Comparison of ENCODE assay signal across 8 mouse cellular contexts in genomic region chr8:123806374-123806935, GRCm38 (mm10). TPM values are rescaled to one million over a fixed set of nuclear protein-coding genes. Genes with fewer than 3 reads are reported as not detected.
DNase-seq lines count a peak whose midpoint lies in the region; ATAC-seq and TF ChIP-seq lines count a peak whose summit lies in the region.

No protein-coding gene starts in this region.

- peak overlapping the region; percentile 94 for H3K9ac ChIP-seq in hindbrain, embryonic 15.5 days
- peak overlapping the region; percentile 97 for H3K9ac ChIP-seq in midbrain, embryonic 15.5 days

- H3K27me3 ChIP-seq in embryonic facial prominence, embryonic 10.5 days (replicated peaks; ENCODE audit: low read depth, poor library complexity, severe bottlenecking): no peaks in the 10 kb centered on the region
- no peaks in the 10 kb centered on the region for H3K27me3 ChIP-seq in hindbrain, embryonic 15.5 days
- no peaks in the 10 kb centered on the region for H3K27me3 ChIP-seq in midbrain, embryonic 15.5 days (replicated peaks)

- peaks cover 13% of the 10 kb centered on the region for H3K36me3 ChIP-seq in embryonic facial prominence, embryonic 10.5 days (replicated peaks)
- H3K36me3 ChIP-seq in hindbrain, embryonic 15.5 days: no peaks in the 10 kb centered on the region
- H3K36me3 ChIP-seq in midbrain, embryonic 15.5 days (replicated peaks): no peaks in the 10 kb centered on the region

- 2% methylated on average over 12 of the region's 12 CpGs for WGBS in embryonic facial prominence, embryonic 10.5 days
- WGBS in hindbrain, embryonic 15.5 days: 1% methylated on average over 12 of the region's 12 CpGs
- under 1% methylated on average over 12 of the region's 12 CpGs for WGBS in midbrain, embryonic 15.5 days

- H3K4me1 ChIP-seq in embryonic facial prominence, embryonic 10.5 days: peaks cover 45% of the 10 kb centered on the region
- H3K4me1 ChIP-seq in hindbrain, embryonic 15.5 days (replicated peaks): peaks cover 35% of the 10 kb centered on the region
- H3K4me1 ChIP-seq in midbrain, embryonic 15.5 days: peaks cover 30% of the 10 kb centered on the region

- H3K4me2 ChIP-seq in hindbrain, embryonic 15.5 days: peak overlapping the region; percentile 90
- H3K4me2 ChIP-seq in midbrain, embryonic 15.5 days: peak overlapping the region; percentile 67

- no peak for DNase-seq in layer of hippocampus, adult 2 months (ENCODE audit: low spot score in 2 of 2)
- DNase-seq in layer of hippocampus, adult 18-20 months (ENCODE audit: low spot score in 2 of 2): no peak
- no peak for DNase-seq in embryonic facial prominence, embryonic 10.5 days (ENCODE audit: low spot score)
- DNase-seq in natural killer cell, adult 2 months (ENCODE audit: low spot score in 2 of 2): no peak
- no peak for DNase-seq in frontal cortex, postnatal 10 days (ENCODE audit: low spot score in 2 of 2)

- ATAC-seq in hindbrain, embryonic 15.5 days (ENCODE audit: low FRiP score, low read depth): no peak
- ATAC-seq in midbrain, embryonic 15.5 days (replicated peaks): no peak; the same call in 1 of the 2 replicates
- no peak for ATAC-seq in inflammation-experienced regulatory T-cells, adult 6 months

- peak overlapping the region; percentile 97 for H3K4me3 ChIP-seq in layer of hippocampus, adult 2 months
- peak overlapping the region; percentile 95 for H3K4me3 ChIP-seq in embryonic facial prominence, embryonic 10.5 days
- peak overlapping the region; percentile 84 for H3K4me3 ChIP-seq in hindbrain, embryonic 15.5 days
- peak overlapping the region; percentile 94 for H3K4me3 ChIP-seq in midbrain, embryonic 15.5 days

- peak overlapping the region; percentile 93 for H3K27ac ChIP-seq in layer of hippocampus, adult 2 months
- peak overlapping the region; percentile 94 for H3K27ac ChIP-seq in embryonic facial prominence, embryonic 10.5 days (replicated peaks)
- H3K27ac ChIP-seq in hindbrain, embryonic 15.5 days (replicated peaks): peak overlapping the region; percentile 86
- peak overlapping the region; percentile 88 for H3K27ac ChIP-seq in midbrain, embryonic 15.5 days

- TF ChIP-seq CTCF in layer of hippocampus, adult 2 months (conservative IDR thresholded peaks at IDR 0.05): no peak

- no peaks in the 10 kb centered on the region for H3K9me3 ChIP-seq in embryonic facial prominence, embryonic 10.5 days
- H3K9me3 ChIP-seq in hindbrain, embryonic 15.5 days: no peaks in the 10 kb centered on the region
- no peaks in the 10 kb centered on the region for H3K9me3 ChIP-seq in midbrain, embryonic 15.5 days

RNA-seq across cellular contexts. Expression of gene Rab4a, which starts 0.7 kb away (rescaled TPM):
- total RNA-seq in layer of hippocampus, adult 2 months (2021): 10 to 100 TPM; 41.8 to 48.0 TPM
- total RNA-seq in layer of hippocampus, adult 18-20 months (2021): 10 to 100 TPM; 42.6 to 44.8 TPM
- 56.8 and 58.0 TPM in 2 replicates for polyA plus RNA-seq in embryonic facial prominence, embryonic 10.5 days (2016; fragmentation: Nextera tagmentation; extraction: Ambion mirVana)
- polyA plus RNA-seq in hindbrain, embryonic 15.5 days (2015; fragmentation: Nextera tagmentation; extraction: Ambion mirVana): 77.5 and 82.2 TPM in 2 replicates
- polyA plus RNA-seq in midbrain, embryonic 15.5 days (2015; fragmentation: Nextera tagmentation; extraction: Ambion mirVana): 73.5 and 76.3 TPM in 2 replicates
- polyA plus RNA-seq in inflammation-experienced regulatory T-cells, adult 6 months (2017; shearing (Covaris generic)): 10 to 100 TPM; 15.9 to 21.4 (median 16.9) TPM

RNA-seq across cellular contexts. Expression of gene Ccsap, which starts 53.6 kb away (rescaled TPM):
- total RNA-seq in layer of hippocampus, adult 2 months (2021): 10 to 100 TPM; 62.3 to 62.7 TPM
- total RNA-seq in layer of hippocampus, adult 18-20 months (2021): 10 to 100 TPM; 56.7 to 61.7 TPM
- polyA plus RNA-seq in embryonic facial prominence, embryonic 10.5 days (2016; fragmentation: Nextera tagmentation; extraction: Ambion mirVana): 5.4 and 5.6 TPM in 2 replicates
- 5.7 and 6.2 TPM in 2 replicates for polyA plus RNA-seq in hindbrain, embryonic 15.5 days (2015; fragmentation: Nextera tagmentation; extraction: Ambion mirVana)
- polyA plus RNA-seq in midbrain, embryonic 15.5 days (2015; fragmentation: Nextera tagmentation; extraction: Ambion mirVana): 5.4 and 6.0 TPM in 2 replicates
- 1 to 10 TPM; 3.3 to 5.1 (median 3.7) TPM for polyA plus RNA-seq in inflammation-experienced regulatory T-cells, adult 6 months (2017; shearing (Covaris generic))
